Mouse (Mus musculus) lung, adult 2 months (tissue): Measurements from ENCODE around the gene AU018091.
"Not testable (repeated sequence)": the region's sequence is repeated elsewhere in the genome, so short reads cannot be mapped to it uniquely, and the experiment has no call there.

ENCODE experiments used
- CTCF ChIP-seq: fragments of 200-500 bp; IDR thresholded peaks from 2 replicates; pipeline ENCODE4 v1.5.1; 2011; ENCODE audit warnings: mild to moderate bottlenecking, low read length, control low read depth; ENCODE audit not compliant: insufficient read depth
- POLR2A ChIP-seq: fragments of 200-500 bp; IDR thresholded peaks from 2 replicates; pipeline ENCODE4 v1.6.1; 2011; ENCODE audit warnings: low read depth, mild to moderate bottlenecking, control low read depth, low read length, borderline replicate concordance; ENCODE audit errors: extremely low read depth

- not testable (repeated sequence) for TF ChIP-seq POLR2A, CTCF
Measured at GRCm38 (mm10) chr7:3111193-3111592, 57.8 kb downstream of the AU018091 start.
